Comparison of ENCODE assay signal across 8 mouse cellular contexts in genomic region chr9:44798298-44798697, GRCm38 (mm10). TPM values are rescaled to one million over a fixed set of nuclear protein-coding genes. Genes with fewer than 3 reads are reported as not detected.
DNase-seq lines count a peak whose midpoint lies in the region; ATAC-seq and TF ChIP-seq lines count a peak whose summit lies in the region.

No protein-coding gene starts in this region.

- no peak for TF ChIP-seq CTCF in lung, embryonic 14.5 days (IDR thresholded peaks at IDR 0.05; ENCODE audit: low read depth)

- DNase-seq in lung, embryonic 14.5 days = no peak
- DNase-seq in lung, postnatal 10 days = no peak
- DNase-seq in limb, embryonic 11.5 days (ENCODE audit: low spot score) = no peak
- DNase-seq in skeletal muscle tissue, adult 2 months (ENCODE audit: low read depth, low spot score) = peak; percentile 42
- no peak for DNase-seq in frontal cortex, postnatal 25 days (ENCODE audit: low spot score in 2 of 2)
- DNase-seq in layer of hippocampus, adult 9-11 months = no peak
- DNase-seq in thymus, postnatal 0 days (ENCODE audit: low spot score) = no peak

- H3K9me3 ChIP-seq in lung, embryonic 14.5 days (ENCODE audit: low read depth, low read length) = no peaks in the 10 kb centered on the region
- no peaks in the 10 kb centered on the region for H3K9me3 ChIP-seq in forebrain, embryonic 16.5 days (ENCODE audit: control insufficient read depth, low read length)
- no peaks in the 10 kb centered on the region for H3K9me3 ChIP-seq in limb, embryonic 11.5 days (ENCODE audit: control insufficient read depth, low read length)

- H3K36me3 ChIP-seq in lung, embryonic 14.5 days (ENCODE audit: insufficient read depth) = no peaks in the 10 kb centered on the region; the same call in 1 of the 2 replicates
- H3K36me3 ChIP-seq in forebrain, embryonic 16.5 days (ENCODE audit: control insufficient read depth, insufficient read depth) = no peaks in the 10 kb centered on the region
- H3K36me3 ChIP-seq in limb, embryonic 11.5 days (ENCODE audit: control insufficient read depth, insufficient read depth, low read length) = no peaks in the 10 kb centered on the region

- H3K27ac ChIP-seq in lung, embryonic 14.5 days (ENCODE audit: low read depth) = no peak overlapping the region
- H3K27ac ChIP-seq in forebrain, embryonic 16.5 days (ENCODE audit: low read length) = no peak overlapping the region
- no peak overlapping the region for H3K27ac ChIP-seq in limb, embryonic 11.5 days (replicated peaks; ENCODE audit: low read depth, low read length)

- H3K27me3 ChIP-seq in lung, embryonic 14.5 days (ENCODE audit: insufficient read depth, low read length) = peaks cover 29% of the 10 kb centered on the region
- H3K27me3 ChIP-seq in forebrain, embryonic 16.5 days (replicated peaks; ENCODE audit: control insufficient read depth, insufficient read depth, low read length) = no peaks in the 10 kb centered on the region
- H3K27me3 ChIP-seq in limb, embryonic 11.5 days (ENCODE audit: control insufficient read depth, insufficient read depth, low read length) = peaks cover 10% of the 10 kb centered on the region; the same call in 1 of the 2 replicates

- H3K4me1 ChIP-seq in lung, embryonic 14.5 days (ENCODE audit: insufficient read depth) = peaks cover 2% of the 10 kb centered on the region; the same call in 1 of the 2 replicates
- peaks cover 13% of the 10 kb centered on the region for H3K4me1 ChIP-seq in forebrain, embryonic 16.5 days (replicated peaks; ENCODE audit: control insufficient read depth, insufficient read depth, low read length)
- peaks cover 4% of the 10 kb centered on the region; the same call in 1 of the 2 replicates for H3K4me1 ChIP-seq in limb, embryonic 11.5 days (ENCODE audit: control insufficient read depth, insufficient read depth, low read length)

- 36% methylated on average over 7 of the region's 7 CpGs for WGBS in lung, embryonic 14.5 days
- WGBS in forebrain, embryonic 16.5 days = 42% methylated on average over 7 of the region's 7 CpGs
- WGBS in limb, embryonic 11.5 days = 43% methylated on average over 7 of the region's 7 CpGs

- no peak overlapping the region for H3K9ac ChIP-seq in lung, embryonic 14.5 days
- no peak overlapping the region for H3K9ac ChIP-seq in forebrain, embryonic 16.5 days (replicated peaks; ENCODE audit: low read depth, low read length)
- H3K9ac ChIP-seq in limb, embryonic 11.5 days (ENCODE audit: low read length) = no peak overlapping the region

- no peak overlapping the region for H3K4me3 ChIP-seq in lung, embryonic 14.5 days (ENCODE audit: low read depth, low read length)
- H3K4me3 ChIP-seq in forebrain, embryonic 16.5 days (replicated peaks; ENCODE audit: low read length) = peak overlapping the region; percentile 64; the same call in 1 of the 2 replicates
- H3K4me3 ChIP-seq in limb, embryonic 11.5 days (ENCODE audit: low read depth, low read length) = no peak overlapping the region

- H3K4me2 ChIP-seq in lung, embryonic 14.5 days = peak overlapping the region; percentile 97; the same call in 1 of the 2 replicates
- peak overlapping the region; percentile 85 for H3K4me2 ChIP-seq in forebrain, embryonic 16.5 days (ENCODE audit: low read length)
- peak overlapping the region; percentile 74 for H3K4me2 ChIP-seq in limb, embryonic 11.5 days (ENCODE audit: low read depth, severe bottlenecking)

- no peak for ATAC-seq in lung, embryonic 14.5 days (ENCODE audit: insufficient read depth)
- no peak for ATAC-seq in forebrain, embryonic 16.5 days
- no peak for ATAC-seq in limb, embryonic 11.5 days (ENCODE audit: insufficient number of reproducible peaks, low FRiP score, low TSS enrichment, low read depth)

RNA-seq across cellular contexts. Expression of gene Tmem25, which starts 0.8 kb away (rescaled TPM):
- polyA plus RNA-seq in lung, embryonic 14.5 days (2014; fragmentation: Nextera tagmentation; extraction: Ambion mirVana) = 0.80 and 0.85 TPM in 2 replicates
- polyA plus RNA-seq in forebrain, embryonic 16.5 days (2015; fragmentation: Nextera tagmentation; extraction: Ambion mirVana) = 7.0 and 10.3 TPM in 2 replicates
- polyA plus RNA-seq in limb, embryonic 11.5 days (2014; fragmentation: Nextera tagmentation; extraction: Ambion mirVana) = 1.7 and 2.7 TPM in 2 replicates
- polyA plus RNA-seq in thymus, postnatal 0 days (2015; fragmentation: Nextera tagmentation; extraction: Ambion mirVana) = 0.72 and 0.82 TPM in 2 replicates

RNA-seq across cellular contexts. Expression of gene Ttc36, which starts 4.6 kb away (rescaled TPM):
- polyA plus RNA-seq in lung, embryonic 14.5 days (2014; fragmentation: Nextera tagmentation; extraction: Ambion mirVana) = 0.91 TPM in 1 of 2 replicates, not detected in the other
- polyA plus RNA-seq in forebrain, embryonic 16.5 days (2015; fragmentation: Nextera tagmentation; extraction: Ambion mirVana) = 0.41 TPM in 1 of 2 replicates, not detected in the other
- polyA plus RNA-seq in limb, embryonic 11.5 days (2014; fragmentation: Nextera tagmentation; extraction: Ambion mirVana) = 0.57 TPM in 1 of 2 replicates, not detected in the other
- 1.5 and 3.0 TPM in 2 replicates for polyA plus RNA-seq in thymus, postnatal 0 days (2015; fragmentation: Nextera tagmentation; extraction: Ambion mirVana)

RNA-seq across cellular contexts. Expression of gene Ift46, which starts 30.6 kb away (rescaled TPM):
- 103 and 106 TPM in 2 replicates for polyA plus RNA-seq in lung, embryonic 14.5 days (2014; fragmentation: Nextera tagmentation; extraction: Ambion mirVana)
- polyA plus RNA-seq in forebrain, embryonic 16.5 days (2015; fragmentation: Nextera tagmentation; extraction: Ambion mirVana) = 184 and 187 TPM in 2 replicates
- polyA plus RNA-seq in limb, embryonic 11.5 days (2014; fragmentation: Nextera tagmentation; extraction: Ambion mirVana) = 134 and 152 TPM in 2 replicates
- 68.0 and 74.0 TPM in 2 replicates for polyA plus RNA-seq in thymus, postnatal 0 days (2015; fragmentation: Nextera tagmentation; extraction: Ambion mirVana)

RNA-seq across cellular contexts. Expression of gene Arcn1, which starts 30.7 kb away (rescaled TPM):
- polyA plus RNA-seq in lung, embryonic 14.5 days (2014; fragmentation: Nextera tagmentation; extraction: Ambion mirVana) = 224 and 239 TPM in 2 replicates
- polyA plus RNA-seq in forebrain, embryonic 16.5 days (2015; fragmentation: Nextera tagmentation; extraction: Ambion mirVana) = 150 and 161 TPM in 2 replicates
- 209 and 223 TPM in 2 replicates for polyA plus RNA-seq in limb, embryonic 11.5 days (2014; fragmentation: Nextera tagmentation; extraction: Ambion mirVana)
- 111 and 116 TPM in 2 replicates for polyA plus RNA-seq in thymus, postnatal 0 days (2015; fragmentation: Nextera tagmentation; extraction: Ambion mirVana)
